Mouse (Mus musculus): ENCODE results near the gene Ankrd35. TPM values are rescaled to one million over a fixed set of nuclear protein-coding genes. Genes with fewer than 3 reads are reported as not detected.
A peak's percentile ranks its signal among the peaks of the same experiment; 100 is the strongest.

The Ankrd35 gene
- total RNA-seq, 2 experiments from 2014 or later = 4.6 to 7.6 TPM

GRCm38 (mm10) chr3:96696766-96697732 lies 27.1 kb downstream of the Ankrd35 start:
- peak; percentile 68 to 73 for DNase-seq (ENCODE audit: low spot score in 2 of 2)
- intact Hi-C loops (cut with DNase I) = no loop called here

- intact Hi-C loops (cut with DNase I) = no loop called here
- DNase-seq (ENCODE audit: low spot score in 2 of 2) = no peak
Measured at GRCm38 (mm10) chr3:96698993-96699690, 29.2 kb downstream of the Ankrd35 start.

- intact Hi-C loops (cut with DNase I) = no loop called here
- DNase-seq (ENCODE audit: low spot score in 2 of 2) = no peak
Measured at GRCm38 (mm10) chr3:96700376-96700775, 30.4 kb downstream of the Ankrd35 start.

GRCm38 (mm10) chr3:96701003-96701402 lies 31.1 kb downstream of the Ankrd35 start:
- intact Hi-C loops (cut with DNase I) = no loop called here
- DNase-seq (ENCODE audit: low spot score in 2 of 2) = no peak

- no peak for DNase-seq (ENCODE audit: low spot score in 2 of 2)
- intact Hi-C loops (cut with DNase I) = loop anchor here (5.0 kb wide), 1 partner anchor 157 kb away; no protein-coding TSS in a partner anchor
Measured at GRCm38 (mm10) chr3:96704778-96705177, 34.8 kb downstream of the Ankrd35 start.

- DNase-seq (ENCODE audit: low spot score in 2 of 2) = no peak
- intact Hi-C loops (cut with DNase I) = loop anchor here (5.0 kb wide), 1 partner anchor 159 kb away; no protein-coding TSS in a partner anchor
Measured at GRCm38 (mm10) chr3:96706217-96706616, 36.3 kb downstream of the Ankrd35 start.

GRCm38 (mm10) chr3:96706984-96707383 lies 37.1 kb downstream of the Ankrd35 start:
- intact Hi-C loops (cut with DNase I) = loop anchor here (5.0 kb wide), 1 partner anchor 160 kb away; no protein-coding TSS in a partner anchor
- no peak for DNase-seq (ENCODE audit: low spot score in 2 of 2)

GRCm38 (mm10) chr3:96707903-96708683 lies 38.2 kb downstream of the Ankrd35 start, which contains the start of gene Nudt17:
TSS of gene Nudt17 (minus strand) at chr3:96708562.
- intact Hi-C loops (cut with DNase I) = loop anchor here (5.0 kb wide), 1 partner anchor 161 kb away; no protein-coding TSS in a partner anchor
- DNase-seq (ENCODE audit: low spot score in 2 of 2) = peak; percentile 79 to 84

- no peak for DNase-seq (ENCODE audit: low spot score in 2 of 2)
- intact Hi-C loops (cut with DNase I) = loop anchor here (5.0 kb wide), 1 partner anchor 161 kb away; no protein-coding TSS in a partner anchor
Measured at GRCm38 (mm10) chr3:96708684-96709064, 38.7 kb downstream of the Ankrd35 start.

- intact Hi-C loops (cut with DNase I) = no loop called here
- DNase-seq (ENCODE audit: low spot score in 2 of 2) = no peak
Measured at GRCm38 (mm10) chr3:96714286-96714685, 44.4 kb downstream of the Ankrd35 start.

- no peak for DNase-seq (ENCODE audit: low spot score in 2 of 2)
- intact Hi-C loops (cut with DNase I) = no loop called here
Measured at GRCm38 (mm10) chr3:96715854-96716253, 45.9 kb downstream of the Ankrd35 start.

- peak; percentile 49 to 73 for DNase-seq (ENCODE audit: low spot score in 2 of 2)
Measured at GRCm38 (mm10) chr3:96719173-96719572, 49.2 kb downstream of the Ankrd35 start.

GRCm38 (mm10) chr3:96727343-96727827 lies 57.5 kb downstream of the Ankrd35 start, which contains the start of the genes Polr3c and Rnf115:
TSS of gene Polr3c (minus strand) at chr3:96727628.
TSS of gene Rnf115 (plus strand) at chr3:96727664.
- peak; percentile 93 to 94 for DNase-seq (ENCODE audit: low spot score in 2 of 2)
- intact Hi-C loops (cut with DNase I) = no loop called here

More at GRCm38 (mm10) chr3:96719173-96719572, 49.2 kb downstream of the Ankrd35 start:
- intact Hi-C loops (cut with DNase I) = no loop called here

- intact Hi-C loops (cut with DNase I) = no loop called here
- DNase-seq (ENCODE audit: low spot score in 2 of 2) = peak; percentile 42 to 49
Measured at GRCm38 (mm10) chr3:96727828-96728633, 58.1 kb downstream of the Ankrd35 start.

- DNase-seq (ENCODE audit: low spot score in 2 of 2) = no peak
- intact Hi-C loops (cut with DNase I) = no loop called here
Measured at GRCm38 (mm10) chr3:96728634-96729402, 58.9 kb downstream of the Ankrd35 start.

- no peak for DNase-seq (ENCODE audit: low spot score in 2 of 2)
- intact Hi-C loops (cut with DNase I) = no loop called here
Measured at GRCm38 (mm10) chr3:96729403-96729784, 59.5 kb downstream of the Ankrd35 start.

GRCm38 (mm10) chr3:96730785-96731184 lies 60.9 kb downstream of the Ankrd35 start:
- no peak for DNase-seq (ENCODE audit: low spot score in 2 of 2)
- intact Hi-C loops (cut with DNase I) = no loop called here
